Mouse (Mus musculus) left cerebral cortex, adult 2 months (tissue): Measurements from ENCODE around the gene Pigk. TPM values are rescaled to one million over a fixed set of nuclear protein-coding genes. Genes with fewer than 3 reads are reported as not detected.

ENCODE experiments used
- DNase-seq, 2 experiments: peaks; one replicate each; pipeline ENCODE4 v3.0.0; 2021 to 2022; ENCODE audit warnings: low spot score in 2 of 2, mixed read lengths in 1 of 2; ENCODE audit errors: extremely low spot score in 1 of 2
- H3K27ac ChIP-seq: fragments of 200-600 bp; 2 replicates; pipeline ENCODE4 v1.8.1; 2022
- H3K4me3 ChIP-seq: fragments of 200-600 bp; 2 replicates; pipeline ENCODE4 v1.8.1; 2022
- CTCF ChIP-seq: fragments of 200-600 bp; IDR thresholded peaks from 2 replicates; pipeline ENCODE4 v1.8.1; 2022; ENCODE audit warnings: antibody characterized with exemption, mild to moderate bottlenecking, moderate library complexity
- intact Hi-C: fragments of 180-260 bp; cut with DNase I; formaldehyde crosslinking; loops from one replicate; pipeline ENCODE4 v1.15.1; 2025
- total RNA-seq, 2 experiments: library from RNA; stranded (reverse); gene quantifications; 2 replicates each; pipeline ENCODE4 v1.2.3; 2021

Gene Pigk
- total RNA-seq, 2 experiments from 2014 or later: 49.8 to 51.9 TPM

GRCm38 (mm10) chr3:152820406-152820805 is 106.5 kb downstream of the Pigk start:
- TF ChIP-seq CTCF: no peak
- no peak overlapping the region for H3K27ac ChIP-seq
- no peak for DNase-seq
- H3K4me3 ChIP-seq: no peak overlapping the region
- intact Hi-C loops: no loop called here

DNA sequence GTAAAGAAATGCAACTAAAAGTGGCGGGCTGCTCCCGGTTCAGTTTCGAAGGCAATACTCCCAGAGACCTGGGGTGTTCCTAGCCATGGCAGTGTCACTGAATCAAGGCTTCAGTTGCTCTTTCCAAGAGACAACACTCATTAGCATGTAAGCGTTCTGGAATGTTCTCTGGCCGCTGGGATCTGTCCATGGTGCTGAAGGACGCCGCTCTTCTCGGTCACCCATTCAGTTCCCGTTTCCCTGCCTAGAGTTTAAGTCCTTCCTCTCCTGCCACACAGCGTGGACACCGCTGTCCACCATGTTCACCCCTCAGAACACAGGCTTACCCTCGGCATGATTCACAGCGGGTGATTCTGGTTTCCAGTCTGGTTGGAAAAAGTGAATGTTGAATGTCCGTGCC is 107.3 kb downstream of the Pigk start:
- Histone ChIP-seq H3K4me3 (no peak overlapping the region), H3K27ac (no peak overlapping the region)
- TF ChIP-seq CTCF: no peak
- intact Hi-C loops: no loop called here
- DNase-seq: no peak

DNA sequence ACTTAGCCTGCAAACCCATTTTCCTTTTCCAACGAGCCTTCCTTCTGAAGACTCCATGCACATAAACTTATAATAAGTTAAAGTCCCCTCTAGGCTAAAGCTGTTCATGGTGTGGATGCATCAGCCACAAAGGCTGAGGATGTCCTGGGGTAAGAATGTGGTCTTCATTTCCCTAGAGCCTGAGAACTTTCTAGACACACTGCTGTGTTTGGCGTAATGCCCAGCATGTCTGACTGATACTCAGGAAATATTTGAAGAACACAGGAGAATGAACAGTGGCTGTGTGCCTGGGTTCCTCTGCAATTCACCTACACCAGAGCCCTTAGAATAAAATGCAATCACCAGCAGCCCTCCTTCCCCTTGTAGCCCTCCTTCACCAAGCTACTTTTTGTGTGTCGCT is 117.5 kb downstream of the Pigk start:
- Histone ChIP-seq H3K27ac (no peak overlapping the region), H3K4me3 (no peak overlapping the region)
- DNase-seq: no peak
- intact Hi-C loops: no loop called here
- TF ChIP-seq CTCF: no peak

- H3K27ac ChIP-seq: no peak overlapping the region
- DNase-seq: no peak
- no peak overlapping the region for H3K4me3 ChIP-seq
- intact Hi-C loops: no loop called here
- no peak for TF ChIP-seq CTCF
Measured at GRCm38 (mm10) chr3:152831974-152832373, 118.1 kb downstream of the Pigk start.

- DNase-seq: no peak
- TF ChIP-seq CTCF: no peak
- intact Hi-C loops: no loop called here
- no peak overlapping the region for H3K27ac ChIP-seq
- H3K4me3 ChIP-seq: no peak overlapping the region
Measured at GRCm38 (mm10) chr3:152832436-152832835, 118.5 kb downstream of the Pigk start.

DNA sequence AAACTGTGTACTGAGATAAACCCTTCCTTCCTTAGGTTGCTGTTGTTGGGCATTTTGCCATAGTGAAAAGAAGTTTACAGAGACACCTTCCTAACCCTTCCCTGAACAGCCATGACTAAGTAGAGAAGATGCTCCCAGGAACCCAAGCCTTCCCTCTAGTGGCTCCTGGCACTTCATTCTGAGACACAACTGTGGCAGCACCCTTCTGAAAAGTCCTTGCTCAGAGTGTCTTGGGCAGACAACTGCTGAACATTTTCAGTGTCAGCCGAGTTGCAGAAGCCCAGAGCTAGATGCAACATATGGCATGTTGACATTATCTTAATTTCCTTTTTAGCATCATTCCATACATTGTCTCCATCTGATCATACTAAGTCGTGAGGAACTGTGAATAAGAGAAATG is 123.5 kb downstream of the Pigk start:
- peak; percentile 12 for TF ChIP-seq CTCF
- Histone ChIP-seq H3K4me3 (no peak overlapping the region), H3K27ac (no peak overlapping the region; the same call in 1 of the 2 replicates)
- DNase-seq: no peak
- intact Hi-C loops: loop anchor here (5.0 kb wide), 1 partner anchor 145 kb away; the partner anchor contains the start of gene St6galnac5

- TF ChIP-seq CTCF: no peak
- no peak for DNase-seq
- H3K27ac ChIP-seq: peak overlapping the region; percentile 59
- intact Hi-C loops: loop anchor here (2.0 to 5.0 kb wide), 2 partner anchors 27 to 144 kb away; partner anchors contain the start of gene St6galnac5
- no peak overlapping the region for H3K4me3 ChIP-seq
Measured at GRCm38 (mm10) chr3:152837938-152838337, 124.0 kb downstream of the Pigk start.

- Histone ChIP-seq H3K27ac (peak overlapping the region; percentile 58), H3K4me3 (no peak overlapping the region)
- intact Hi-C loops: no loop called here
- no peak for TF ChIP-seq CTCF
- no peak for DNase-seq
Measured at GRCm38 (mm10) chr3:152841264-152841663, 127.4 kb downstream of the Pigk start.

DNA sequence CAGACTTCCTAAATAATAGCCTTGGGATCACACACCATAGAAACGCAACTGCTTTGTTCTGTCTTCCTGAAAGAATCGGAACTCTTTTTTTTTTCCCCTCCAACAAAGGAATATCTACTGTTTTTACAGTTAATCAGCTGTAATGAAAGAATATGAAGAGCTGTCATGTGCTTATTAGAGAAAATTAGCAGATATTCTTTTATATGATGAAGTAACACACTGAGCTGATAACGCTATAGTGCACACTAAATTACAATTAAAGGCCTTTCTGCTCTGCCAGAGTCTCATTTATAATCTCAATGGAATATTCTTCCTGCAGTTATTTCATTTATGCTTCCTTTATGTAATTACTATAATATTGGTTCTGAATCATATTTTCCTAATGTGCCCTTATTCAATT is 128.7 kb downstream of the Pigk start:
- Histone ChIP-seq H3K4me3 (no peak overlapping the region), H3K27ac (no peak overlapping the region)
- no peak for TF ChIP-seq CTCF
- DNase-seq: no peak
- intact Hi-C loops: no loop called here

GRCm38 (mm10) chr3:152843925-152844324 is 130.0 kb downstream of the Pigk start:
- intact Hi-C loops: no loop called here
- no peak for DNase-seq
- Histone ChIP-seq H3K27ac (no peak overlapping the region), H3K4me3 (no peak overlapping the region)
- TF ChIP-seq CTCF: no peak

DNA sequence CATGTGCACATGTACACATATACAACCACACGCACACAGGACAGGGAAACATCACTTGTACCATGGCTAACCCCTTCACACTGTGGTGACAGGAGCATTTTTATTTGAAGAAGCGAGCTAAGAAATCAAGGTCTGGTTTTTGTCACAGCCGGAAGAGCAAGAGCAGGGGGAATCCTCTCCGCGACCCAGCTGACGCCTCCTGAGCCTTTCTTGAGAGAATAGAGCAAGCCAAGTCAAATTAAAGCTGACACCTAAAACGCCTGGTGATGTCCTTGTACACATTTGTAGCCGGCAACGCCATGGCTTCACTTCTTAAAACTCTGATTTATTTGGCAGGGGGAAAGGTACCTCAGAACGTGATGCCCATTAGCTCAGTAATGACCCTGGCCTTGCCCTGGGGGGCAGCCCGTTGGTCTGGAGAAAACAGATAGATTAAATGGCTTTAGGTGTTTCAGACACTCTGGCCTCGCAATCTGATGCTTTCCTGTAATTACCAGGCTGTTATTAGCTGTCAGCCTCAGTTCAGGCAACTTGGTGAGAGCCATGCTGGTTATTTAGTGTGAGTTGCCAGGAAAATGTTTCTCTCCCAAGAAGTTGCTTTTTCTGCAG is 141.2 kb downstream of the Pigk start:
- TF ChIP-seq CTCF: no peak
- Histone ChIP-seq H3K4me3 (no peak overlapping the region), H3K27ac (no peak overlapping the region)
- intact Hi-C loops: no loop called here
- no peak for DNase-seq

DNA sequence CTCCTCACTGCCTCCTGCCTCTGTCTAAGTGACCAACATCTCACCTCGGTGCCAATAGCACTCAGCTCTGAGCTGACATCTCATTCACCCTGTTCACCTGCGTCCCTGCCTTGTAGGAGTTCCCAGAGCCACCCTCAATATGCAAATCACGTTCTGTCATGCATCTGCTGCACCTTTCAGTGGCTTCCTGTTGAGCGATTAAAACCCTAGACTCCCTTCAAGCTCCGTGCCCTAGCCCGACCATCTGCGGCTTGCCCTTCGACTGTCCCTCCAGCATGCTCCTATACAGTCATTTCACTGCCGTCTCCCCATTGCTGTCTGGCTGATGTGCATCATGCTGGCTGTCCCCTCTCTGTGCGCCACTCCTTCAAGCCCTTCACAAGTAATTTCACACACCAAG is 142.2 kb downstream of the Pigk start:
- intact Hi-C loops: no loop called here
- no peak for TF ChIP-seq CTCF
- no peak overlapping the region for H3K27ac ChIP-seq
- H3K4me3 ChIP-seq: no peak overlapping the region
- DNase-seq: no peak

DNA sequence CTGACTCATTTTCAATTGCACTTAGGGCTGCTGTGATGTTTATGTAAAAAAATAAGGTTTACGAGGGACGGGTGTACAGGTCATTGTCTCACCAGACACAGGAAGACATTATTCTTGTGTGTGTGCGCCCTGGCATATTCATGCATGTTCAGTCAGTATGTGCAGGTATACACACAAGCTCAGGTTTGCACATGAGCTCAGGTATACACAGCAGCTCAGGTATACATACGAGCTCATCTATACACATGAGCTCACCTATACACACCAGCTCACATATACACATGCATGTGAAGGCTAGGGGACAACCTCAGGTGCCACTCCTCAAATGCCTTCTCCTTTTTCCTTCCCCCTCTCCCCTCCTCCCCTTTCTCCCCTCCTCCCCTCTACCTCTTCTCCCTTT is 147.6 kb downstream of the Pigk start:
- TF ChIP-seq CTCF: no peak
- no peak overlapping the region for H3K4me3 ChIP-seq
- no peak overlapping the region for H3K27ac ChIP-seq
- intact Hi-C loops: loop anchor here (10.0 kb wide), 1 partner anchor 213 kb away; no protein-coding TSS in a partner anchor
- DNase-seq: no peak
